Mouse (Mus musculus) heart, embryonic 13.5 days (tissue): Measurements from ENCODE around the gene Pcnx2. TPM values are rescaled to one million over a fixed set of nuclear protein-coding genes. Genes with fewer than 3 reads are reported as not detected.

ENCODE experiments used
- ATAC-seq: fragments of 200-750 bp; cut with Nextera tagmentation; 2 replicates; pipeline ENCODE4 v1.8.0; 2017; ENCODE audit warnings: moderate TSS enrichment; ENCODE audit not compliant: insufficient number of reproducible peaks, low FRiP score, low TSS enrichment; ENCODE audit errors: extremely low read depth
- H3K27ac ChIP-seq: fragments of 300-500 bp; sonication (generic); replicated peaks from 2 replicates; pipeline ENCODE4 v1.5.1; 2015; ENCODE audit warnings: moderate library complexity, mild to moderate bottlenecking, inconsistent platforms
- H3K27me3 ChIP-seq: fragments of 300-500 bp; sonication (generic); replicated peaks from 2 replicates; pipeline ENCODE4 v1.6.1; 2015; ENCODE audit warnings: mild to moderate bottlenecking, inconsistent platforms
- H3K36me3 ChIP-seq: fragments of 300-500 bp; sonication (generic); 2 replicates; pipeline ENCODE4 v1.6.1; 2015; ENCODE audit warnings: mild to moderate bottlenecking, inconsistent platforms
- H3K4me1 ChIP-seq: fragments of 300-500 bp; sonication (generic); 2 replicates; pipeline ENCODE4 v1.6.1; 2015; ENCODE audit warnings: inconsistent platforms
- H3K4me2 ChIP-seq: fragments of 300-500 bp; sonication (generic); 2 replicates; pipeline ENCODE4 v1.6.1; 2015; ENCODE audit warnings: inconsistent platforms, mild to moderate bottlenecking, moderate library complexity
- H3K4me3 ChIP-seq: fragments of 300-500 bp; sonication (generic); 2 replicates; pipeline ENCODE4 v1.5.1; 2015; ENCODE audit warnings: moderate library complexity, mild to moderate bottlenecking, inconsistent platforms
- H3K9ac ChIP-seq: fragments of 300-500 bp; sonication (generic); 2 replicates; pipeline ENCODE4 v1.6.1; 2015; ENCODE audit warnings: inconsistent platforms, mild to moderate bottlenecking, moderate library complexity
- H3K9me3 ChIP-seq: fragments of 300-500 bp; sonication (generic); 2 replicates; pipeline ENCODE4 v1.6.1; 2016; ENCODE audit warnings: inconsistent platforms
- WGBS: fragments of 180-500 bp; shearing (Covaris S2); methylation state at CpG from one replicate; pipeline ENCODE4 v1.1.7; 2015; ENCODE audit warnings: mixed read lengths; 5-methylcytosine and 5-hydroxymethylcytosine counted together
- polyA plus RNA-seq: library from polyadenylated mRNA; unstranded; fragments of >200 nt; fragmentation: Nextera tagmentation; extraction: Ambion mirVana; gene quantifications from 2 replicates; pipeline ENCODE4 v1.2.1, GENCODE M21; 2015

Pcnx2 gene
- polyA plus RNA-seq, 1 experiment from 2014 or later: 0.07 TPM

DNA sequence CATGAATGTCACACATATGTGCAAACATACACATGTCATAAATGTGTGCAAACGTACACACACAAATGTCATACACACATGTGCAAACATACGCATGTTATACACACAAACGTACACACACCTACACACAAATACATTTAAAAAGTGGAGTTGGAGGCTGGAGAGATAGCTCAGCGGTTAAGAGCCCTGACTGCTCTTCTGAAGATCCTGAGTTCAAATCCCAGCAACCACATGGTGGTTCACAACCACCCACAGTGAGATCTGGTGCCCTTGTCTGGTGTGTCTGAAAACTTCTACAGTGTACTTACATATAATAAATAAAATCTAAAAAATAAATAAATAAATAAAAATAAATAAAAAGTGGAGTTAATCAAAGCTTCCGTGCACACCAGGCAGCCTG lies 119.2 kb downstream of the Pcnx2 start:
- Histone ChIP-seq H3K27ac (no peak overlapping the region), H3K36me3 (no peaks in the 10 kb centered on the region), H3K4me2 (no peak overlapping the region), H3K27me3 (no peaks in the 10 kb centered on the region), H3K4me3 (no peak overlapping the region), H3K9me3 (no peaks in the 10 kb centered on the region), H3K4me1 (peaks cover 8% of the 10 kb centered on the region; the same call in 1 of the 2 replicates), H3K9ac (no peak overlapping the region)
- no peak for ATAC-seq
- WGBS: 85% methylated on average over 5 of the region's 5 CpGs

DNA sequence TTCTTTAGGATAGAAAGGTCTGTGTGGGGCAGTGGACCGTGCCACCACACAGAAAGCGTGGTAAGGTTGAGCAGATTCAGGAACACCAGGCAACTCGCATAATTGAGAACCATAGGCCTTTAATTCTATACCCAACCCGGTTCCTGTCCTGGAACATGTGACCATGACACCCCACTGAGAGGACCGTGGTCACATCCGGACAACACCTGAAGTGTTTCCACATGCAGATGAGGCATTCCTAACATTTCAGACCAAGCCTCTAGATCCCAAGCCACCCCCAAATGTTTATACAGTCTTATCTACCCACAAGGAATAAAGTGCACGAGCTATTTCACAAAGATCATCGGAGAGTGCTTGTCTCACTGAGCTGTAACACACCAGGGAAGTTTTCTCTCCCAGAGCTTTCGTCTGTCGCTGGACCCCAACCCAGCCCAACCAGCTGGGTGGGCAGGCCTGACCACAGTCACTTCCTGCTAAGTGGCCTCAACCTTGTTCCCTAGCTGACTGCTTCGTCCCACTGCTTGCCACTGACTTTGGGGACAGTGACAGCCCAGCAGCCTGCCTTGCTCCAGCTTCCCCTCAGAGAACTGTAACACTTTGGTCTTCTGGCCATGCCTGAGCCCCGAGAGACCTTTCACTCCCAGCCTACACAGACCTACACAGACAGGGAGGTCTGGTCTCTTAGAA lies 120.5 kb downstream of the Pcnx2 start:
- Histone ChIP-seq H3K27me3 (no peaks in the 10 kb centered on the region), H3K9me3 (no peaks in the 10 kb centered on the region), H3K27ac (no peak overlapping the region), H3K4me2 (no peak overlapping the region), H3K4me1 (peaks cover 8% of the 10 kb centered on the region; the same call in 1 of the 2 replicates), H3K9ac (no peak overlapping the region), H3K36me3 (no peaks in the 10 kb centered on the region), H3K4me3 (no peak overlapping the region)
- 42% methylated on average over 12 of the region's 12 CpGs for WGBS
- no peak for ATAC-seq

DNA sequence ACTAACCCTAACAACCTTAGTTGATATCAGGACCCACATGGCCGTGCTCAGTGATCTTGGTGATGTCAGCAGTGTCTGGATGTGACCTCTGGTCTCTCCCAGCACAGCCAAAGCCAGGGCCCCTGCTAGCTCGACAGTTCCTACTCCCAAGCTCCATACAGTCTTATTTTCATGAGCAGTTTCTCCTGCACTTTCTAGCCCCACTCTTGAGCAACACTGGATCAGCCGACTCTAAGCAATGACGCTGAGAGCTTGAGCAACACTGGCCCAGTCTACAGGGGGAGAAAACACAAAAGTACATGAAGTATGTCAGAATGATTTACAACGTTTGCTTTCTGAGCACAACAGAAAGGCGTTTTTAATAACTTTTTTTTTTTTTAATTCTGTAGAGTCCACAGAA lies 121.3 kb downstream of the Pcnx2 start:
- no peak overlapping the region for H3K27ac ChIP-seq
- no peak overlapping the region for H3K9ac ChIP-seq
- H3K4me2 ChIP-seq: no peak overlapping the region
- H3K9me3 ChIP-seq: no peaks in the 10 kb centered on the region
- WGBS: 65% methylated on average over 6 of the region's 6 CpGs
- peaks cover 8% of the 10 kb centered on the region; the same call in 1 of the 2 replicates for H3K4me1 ChIP-seq
- no peak overlapping the region for H3K4me3 ChIP-seq
- ATAC-seq: no peak
- no peaks in the 10 kb centered on the region for H3K27me3 ChIP-seq
- H3K36me3 ChIP-seq: no peaks in the 10 kb centered on the region

DNA sequence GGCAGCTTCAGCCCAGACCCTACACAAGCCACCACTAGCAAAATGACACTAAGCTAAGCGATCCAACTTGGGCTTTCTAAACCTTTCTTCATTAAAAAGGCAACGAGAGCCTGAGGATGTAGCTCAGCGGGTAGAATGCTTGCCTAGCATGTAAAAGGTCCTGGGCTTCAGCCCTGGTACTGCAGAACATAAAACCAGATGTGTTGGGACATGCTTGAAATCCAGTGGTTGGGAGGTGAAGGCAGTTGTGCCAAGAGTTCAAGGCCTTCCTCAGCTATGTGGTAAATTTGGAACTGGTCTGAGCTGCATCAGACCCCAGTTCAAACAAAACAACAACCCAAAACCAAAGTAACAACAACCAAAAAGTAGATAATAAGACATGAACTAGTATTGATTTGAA lies 121.8 kb downstream of the Pcnx2 start:
- ATAC-seq: no peak
- Histone ChIP-seq H3K4me3 (no peak overlapping the region), H3K4me1 (peaks cover 8% of the 10 kb centered on the region; the same call in 1 of the 2 replicates), H3K9ac (no peak overlapping the region), H3K4me2 (no peak overlapping the region), H3K9me3 (no peaks in the 10 kb centered on the region), H3K27me3 (no peaks in the 10 kb centered on the region), H3K36me3 (no peaks in the 10 kb centered on the region), H3K27ac (no peak overlapping the region)
- 82% methylated on average over 3 of the region's 3 CpGs for WGBS

DNA sequence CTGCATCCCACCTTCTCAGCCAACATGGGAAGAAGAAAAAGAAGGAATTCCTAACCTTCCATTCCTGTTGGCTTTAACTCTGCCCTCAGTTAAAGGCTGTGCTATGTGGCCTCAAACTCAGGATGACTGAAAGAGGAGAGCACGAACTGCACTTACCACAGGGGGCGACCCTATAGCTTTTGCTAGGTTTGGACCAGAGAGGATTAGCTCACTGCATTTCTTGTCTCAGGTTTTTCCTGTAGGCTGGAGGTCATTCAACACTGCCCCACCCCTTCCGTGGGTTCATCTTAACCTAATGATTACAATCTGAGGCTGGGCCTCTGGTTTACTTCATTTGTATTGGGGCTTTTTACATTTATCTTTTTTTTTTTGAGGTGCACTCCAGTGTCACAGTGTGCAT lies 123.1 kb downstream of the Pcnx2 start:
- H3K4me2 ChIP-seq: no peak overlapping the region
- H3K4me3 ChIP-seq: no peak overlapping the region
- no peak overlapping the region for H3K9ac ChIP-seq
- WGBS: 49% methylated on average over 3 of the region's 3 CpGs
- H3K36me3 ChIP-seq: no peaks in the 10 kb centered on the region
- H3K27ac ChIP-seq: no peak overlapping the region
- ATAC-seq: no peak
- peaks cover 3% of the 10 kb centered on the region; the same call in 1 of the 2 replicates for H3K4me1 ChIP-seq
- no peaks in the 10 kb centered on the region for H3K27me3 ChIP-seq
- H3K9me3 ChIP-seq: no peaks in the 10 kb centered on the region

DNA sequence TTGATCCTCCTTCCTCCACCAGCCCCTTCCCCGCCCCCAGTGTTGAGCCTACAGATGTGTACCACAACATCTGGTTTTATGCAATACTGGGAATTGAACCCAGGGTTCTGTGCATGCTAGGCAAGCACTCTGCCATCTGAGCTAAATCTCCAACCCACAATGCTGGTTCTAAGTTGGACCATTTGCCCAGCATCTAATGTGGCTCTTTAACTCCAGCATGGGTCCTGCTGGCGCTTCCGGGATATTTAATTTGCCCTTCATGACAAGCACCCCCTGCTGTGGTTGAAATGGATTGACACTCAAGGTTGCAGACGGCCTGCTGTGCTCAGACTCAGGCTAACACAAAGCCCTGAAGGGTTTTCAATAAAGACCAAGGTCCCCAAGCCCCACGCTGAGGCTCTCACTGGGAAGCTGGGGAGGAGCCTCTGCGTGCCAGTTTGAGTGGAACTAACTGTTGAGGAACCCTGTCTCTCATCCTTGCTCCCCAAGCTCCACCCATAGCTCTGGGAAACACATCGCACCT lies 124.8 kb downstream of the Pcnx2 start:
- Histone ChIP-seq H3K27me3 (no peaks in the 10 kb centered on the region), H3K27ac (no peak overlapping the region), H3K36me3 (no peaks in the 10 kb centered on the region), H3K4me3 (no peak overlapping the region), H3K9me3 (no peaks in the 10 kb centered on the region), H3K4me2 (no peak overlapping the region), H3K4me1 (peaks cover 3% of the 10 kb centered on the region; the same call in 1 of the 2 replicates), H3K9ac (no peak overlapping the region)
- 61% methylated on average over 7 of the region's 7 CpGs for WGBS
- ATAC-seq: no peak

DNA sequence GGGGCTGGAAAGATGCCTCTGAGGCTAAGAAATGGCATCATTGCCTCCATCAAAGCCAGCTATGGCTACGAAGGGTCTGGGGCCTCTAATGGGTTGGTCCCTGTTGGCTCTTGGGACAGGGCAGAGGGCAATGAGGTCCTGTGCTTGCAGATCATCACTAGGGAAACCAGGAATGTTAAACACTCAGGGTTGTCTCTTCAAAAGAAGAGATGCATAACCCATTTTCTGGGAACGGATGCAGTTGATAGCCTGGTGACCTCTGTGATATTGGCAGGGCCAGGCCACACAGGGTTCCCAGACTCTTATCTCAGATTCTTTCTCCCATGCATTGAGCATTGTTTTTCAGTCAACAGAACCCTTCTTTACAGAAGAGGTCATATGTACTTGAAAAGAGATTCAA lies 125.8 kb downstream of the Pcnx2 start:
- H3K4me1 ChIP-seq: no peaks in the 10 kb centered on the region
- ATAC-seq: no peak
- 22% methylated on average over 2 of the region's 2 CpGs for WGBS

DNA sequence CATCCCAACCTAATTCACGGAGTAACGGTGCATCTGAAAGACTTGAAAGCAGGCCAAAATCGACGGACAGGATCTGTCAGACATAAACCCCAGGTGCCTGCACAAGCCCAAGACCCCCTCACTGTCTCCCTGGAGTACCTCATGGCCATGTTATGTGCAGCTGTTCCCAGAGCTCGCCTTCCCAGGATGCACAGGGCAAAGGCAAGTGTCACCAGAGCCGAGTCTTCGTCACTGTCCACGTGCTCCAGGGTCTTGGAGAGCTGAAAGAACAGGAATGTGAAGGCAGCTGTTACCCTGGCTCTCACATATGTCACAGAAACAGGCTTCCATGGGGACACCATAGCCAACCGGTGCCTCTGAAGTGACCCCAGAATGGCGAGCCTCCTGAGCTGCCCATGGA lies 130.0 kb downstream of the Pcnx2 start:
- Histone ChIP-seq H3K9me3 (0 out of 2 replicates have a peak, but pooled peaks cover 4% of the 10 kb centered on the region), H3K9ac (no peak overlapping the region), H3K27ac (no peak overlapping the region), H3K27me3 (no peaks in the 10 kb centered on the region), H3K4me3 (no peak overlapping the region), H3K4me2 (no peak overlapping the region), H3K4me1 (no peaks in the 10 kb centered on the region), H3K36me3 (no peaks in the 10 kb centered on the region)
- WGBS: 80% methylated on average over 10 of the region's 10 CpGs
- no peak for ATAC-seq

More for the DNA sequence above, 125.8 kb downstream of the Pcnx2 start:
- H3K9ac ChIP-seq: no peak overlapping the region
- H3K27me3 ChIP-seq: no peaks in the 10 kb centered on the region
- no peaks in the 10 kb centered on the region for H3K9me3 ChIP-seq
- no peak overlapping the region for H3K4me2 ChIP-seq
- no peaks in the 10 kb centered on the region for H3K36me3 ChIP-seq
- H3K4me3 ChIP-seq: no peak overlapping the region
- H3K27ac ChIP-seq: no peak overlapping the region

DNA sequence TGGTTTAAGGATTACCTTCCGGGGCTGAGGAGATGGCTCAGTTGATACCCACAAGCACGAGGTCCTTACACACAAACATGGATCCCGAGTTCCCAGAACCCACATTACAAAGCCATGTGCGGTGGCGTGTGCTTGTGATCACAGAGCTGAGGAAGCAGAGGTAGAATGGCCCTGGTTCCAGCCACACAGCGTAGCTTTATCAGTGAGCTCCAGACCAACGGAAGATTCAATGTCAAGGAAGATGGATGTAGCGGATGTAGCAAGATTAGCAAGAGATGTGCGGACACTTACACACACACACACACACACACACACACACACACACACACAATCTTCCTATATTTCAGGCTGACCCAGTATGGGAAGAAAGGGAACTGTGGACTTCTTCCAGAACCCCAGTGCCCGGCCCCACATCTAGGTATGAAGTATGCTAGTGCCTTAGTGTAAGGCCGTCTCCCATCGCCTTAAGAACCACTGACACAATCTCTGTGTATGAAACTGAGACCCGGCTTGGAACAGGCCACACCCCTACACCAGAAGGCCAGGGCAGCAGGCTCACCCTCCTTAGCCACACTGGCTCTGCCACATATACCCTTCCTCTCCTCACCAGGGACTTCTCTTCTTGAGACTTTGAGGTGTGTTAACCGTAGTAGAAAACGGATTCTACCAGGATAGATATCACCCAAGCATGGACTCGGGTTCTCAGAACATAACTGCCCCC lies 134.9 kb downstream of the Pcnx2 start:
- ATAC-seq: no peak
- Histone ChIP-seq H3K9me3 (0 out of 2 replicates have a peak, but pooled peaks cover 4% of the 10 kb centered on the region), H3K4me2 (no peak overlapping the region), H3K9ac (no peak overlapping the region), H3K4me1 (no peaks in the 10 kb centered on the region), H3K27me3 (no peaks in the 10 kb centered on the region), H3K4me3 (no peak overlapping the region), H3K36me3 (no peaks in the 10 kb centered on the region), H3K27ac (no peak overlapping the region)
- 83% methylated on average over 16 of the region's 16 CpGs for WGBS

DNA sequence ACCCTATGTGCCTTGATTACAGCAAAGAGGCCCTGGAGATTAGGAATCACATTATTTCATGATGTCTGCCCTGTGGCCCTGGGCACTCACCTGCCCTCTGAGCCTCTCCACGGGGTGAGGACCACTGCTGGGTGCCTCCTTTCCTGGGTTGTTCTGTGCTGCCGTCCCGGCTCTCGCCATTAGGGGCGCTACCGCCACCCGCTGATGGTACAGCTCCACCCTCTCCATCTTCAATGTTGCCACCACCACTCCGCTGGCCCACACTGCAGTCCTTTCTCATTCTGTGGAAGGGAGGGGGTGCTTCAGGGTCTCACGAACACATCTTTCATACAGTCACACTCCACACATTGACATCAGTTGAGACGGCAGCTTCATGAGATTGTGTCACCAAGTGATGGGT lies 139.1 kb downstream of the Pcnx2 start:
- H3K9me3 ChIP-seq: 0 out of 2 replicates have a peak, but pooled peaks cover 4% of the 10 kb centered on the region
- 42% methylated on average over 10 of the region's 10 CpGs for WGBS
- H3K4me1 ChIP-seq: peaks cover 21% of the 10 kb centered on the region
- H3K36me3 ChIP-seq: no peaks in the 10 kb centered on the region
- no peak for ATAC-seq
- no peak overlapping the region for H3K27ac ChIP-seq
- H3K27me3 ChIP-seq: no peaks in the 10 kb centered on the region
- no peak overlapping the region for H3K4me2 ChIP-seq
- H3K4me3 ChIP-seq: no peak overlapping the region
- no peak overlapping the region for H3K9ac ChIP-seq

DNA sequence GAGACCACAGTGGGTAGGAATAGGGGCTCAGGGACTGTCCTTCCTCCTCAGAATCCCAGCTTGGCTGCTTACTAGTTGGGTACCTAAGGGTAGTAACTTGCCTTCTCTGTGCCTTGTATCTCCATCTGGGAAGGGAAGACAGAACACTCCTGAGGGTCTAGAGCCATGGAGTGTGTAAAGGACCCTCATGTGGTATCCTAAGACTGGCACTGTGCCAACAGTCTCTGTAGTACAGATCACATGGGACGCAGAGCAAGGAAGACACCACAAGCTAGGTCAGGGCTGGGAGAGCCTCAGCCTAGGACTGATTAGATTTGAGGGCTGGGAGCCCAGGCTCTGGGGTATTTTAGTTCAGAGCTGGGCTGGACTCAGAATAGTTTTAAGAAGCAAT lies 141.0 kb downstream of the Pcnx2 start:
- 0 out of 2 replicates have a peak, but pooled peaks have one; percentile 11 for ATAC-seq
- 23% methylated on average over 1 of the region's 1 CpGs for WGBS

More for the DNA sequence above, 141.0 kb downstream of the Pcnx2 start:
- peak overlapping the region; percentile 68 for H3K27ac ChIP-seq
- peak overlapping the region; percentile 20; the same call in 1 of the 2 replicates for H3K9ac ChIP-seq
- no peaks in the 10 kb centered on the region for H3K9me3 ChIP-seq
- peak overlapping the region; percentile 13; the same call in 1 of the 2 replicates for H3K4me2 ChIP-seq
- no peaks in the 10 kb centered on the region for H3K36me3 ChIP-seq
- H3K27me3 ChIP-seq: no peaks in the 10 kb centered on the region
- peaks cover 21% of the 10 kb centered on the region for H3K4me1 ChIP-seq
- H3K4me3 ChIP-seq: no peak overlapping the region
